Mouse (Mus musculus) mature B cell (primary cell): ENCODE data around the gene Cd300lf.

ENCODE experiments used
- in situ Hi-C: fragments of 300-500 bp; cut with MboI; formaldehyde crosslinking; loops from 2 replicates; pipeline ENCODE4 v1.14.3; 2019

The Cd300lf gene

GRCm38 (mm10) chr11:115106638-115107037 is 27.2 kb downstream of the Cd300lf start:
- in situ Hi-C loops: no loop called here

GRCm38 (mm10) chr11:115104769-115105563 is 28.8 kb downstream of the Cd300lf start:
- in situ Hi-C loops: no loop called here

DNA sequence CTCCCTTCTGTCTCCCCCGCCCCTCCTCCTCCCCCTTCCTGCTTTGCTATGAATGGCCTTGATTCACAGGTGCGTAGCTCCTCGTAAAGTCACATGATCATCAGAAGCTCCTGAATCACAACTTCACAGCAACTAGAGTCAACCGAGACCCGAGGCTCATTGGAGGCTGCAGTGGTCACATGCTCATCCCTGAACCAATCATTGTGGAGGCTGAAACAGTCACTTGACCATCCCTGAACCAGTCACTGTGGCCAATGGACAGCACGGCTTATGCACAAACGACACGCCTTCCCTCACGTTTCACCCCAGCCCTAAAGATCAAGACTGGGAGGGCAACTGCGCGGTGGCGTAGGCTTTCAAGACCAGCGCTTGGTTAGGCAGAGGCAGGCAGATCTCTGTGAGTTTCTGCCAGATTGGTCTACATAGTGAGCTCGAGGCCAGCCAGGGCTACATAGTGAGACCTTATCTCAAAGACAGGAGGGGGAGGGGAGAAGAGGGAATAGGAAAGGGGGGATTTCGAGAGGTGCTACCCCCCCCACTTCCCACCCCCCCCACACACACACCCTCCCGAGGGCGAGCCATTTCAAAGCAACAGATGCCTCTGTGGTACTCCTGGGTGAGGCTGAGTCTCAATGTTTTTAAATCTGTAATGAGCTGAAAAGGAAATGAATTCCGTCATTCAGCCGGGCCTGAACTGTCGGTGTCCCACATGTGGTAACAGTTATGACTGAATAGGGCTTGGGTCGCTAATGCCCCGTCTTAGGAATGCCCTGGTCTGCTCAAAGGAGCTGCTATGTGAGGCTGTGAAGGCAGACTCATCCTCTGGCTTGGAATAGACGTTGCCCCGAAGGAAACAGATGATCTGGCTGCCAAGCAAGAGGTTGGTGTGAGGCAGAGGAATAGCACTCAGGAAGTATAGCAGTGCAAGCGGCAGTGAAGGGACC is 30.1 kb downstream of the Cd300lf start:
- in situ Hi-C loops: no loop called here

- in situ Hi-C loops: no loop called here
Observed at GRCm38 (mm10) chr11:115102116-115102515, 31.7 kb downstream of the Cd300lf start.

DNA sequence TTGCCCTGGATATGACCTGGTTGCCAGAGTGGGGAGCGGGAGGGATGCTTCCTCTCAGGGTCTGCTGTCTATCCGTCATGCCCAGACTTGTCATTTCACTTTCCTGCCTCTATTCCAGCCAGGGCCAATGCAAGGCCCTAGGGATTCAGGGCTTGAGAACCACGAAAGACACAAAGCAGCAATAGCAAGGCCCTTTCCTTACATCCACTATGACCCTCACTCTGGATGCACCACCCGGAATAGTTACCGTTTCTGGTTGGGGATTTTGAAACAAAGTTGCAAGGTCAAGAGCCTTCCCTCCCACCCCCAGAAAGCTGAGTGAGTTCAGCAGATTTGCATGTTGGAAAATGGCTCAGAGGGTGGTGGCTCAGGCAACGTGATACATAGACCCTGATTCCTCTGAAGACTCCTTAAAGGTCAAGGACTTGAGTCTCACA is 32.2 kb downstream of the Cd300lf start:
- in situ Hi-C loops: no loop called here

GRCm38 (mm10) chr11:115100741-115101140 is 33.1 kb downstream of the Cd300lf start:
- in situ Hi-C loops: no loop called here

DNA sequence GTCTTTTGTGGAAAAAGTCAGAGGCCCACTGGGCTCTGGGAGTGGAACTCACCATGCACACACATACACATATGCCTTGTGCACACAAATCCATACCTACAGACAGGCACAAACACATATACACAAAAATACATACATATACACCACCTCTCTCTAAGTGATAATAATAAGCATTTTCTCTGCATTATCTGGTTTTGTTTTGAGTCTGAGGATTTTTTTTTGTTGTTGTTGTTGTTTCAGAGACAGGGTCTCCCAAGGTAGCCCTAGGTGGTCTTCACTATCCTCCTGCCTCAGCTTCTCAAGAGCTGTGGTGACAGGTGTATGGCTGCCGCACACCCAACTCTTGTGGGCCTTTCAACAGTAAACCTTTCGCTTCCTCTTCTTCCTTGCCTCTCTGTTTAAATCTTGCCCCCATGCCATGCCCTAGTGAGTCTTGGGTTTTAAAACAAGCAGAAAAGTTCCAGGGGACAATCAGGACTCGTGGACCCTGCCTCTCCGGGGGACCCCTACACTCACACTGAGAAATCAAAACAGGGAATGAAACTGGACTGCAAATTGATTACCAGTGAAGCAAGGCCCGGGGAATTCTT is 33.7 kb downstream of the Cd300lf start:
- in situ Hi-C loops: no loop called here

- in situ Hi-C loops: no loop called here
Observed at GRCm38 (mm10) chr11:115099241-115099840, 34.5 kb downstream of the Cd300lf start.

DNA sequence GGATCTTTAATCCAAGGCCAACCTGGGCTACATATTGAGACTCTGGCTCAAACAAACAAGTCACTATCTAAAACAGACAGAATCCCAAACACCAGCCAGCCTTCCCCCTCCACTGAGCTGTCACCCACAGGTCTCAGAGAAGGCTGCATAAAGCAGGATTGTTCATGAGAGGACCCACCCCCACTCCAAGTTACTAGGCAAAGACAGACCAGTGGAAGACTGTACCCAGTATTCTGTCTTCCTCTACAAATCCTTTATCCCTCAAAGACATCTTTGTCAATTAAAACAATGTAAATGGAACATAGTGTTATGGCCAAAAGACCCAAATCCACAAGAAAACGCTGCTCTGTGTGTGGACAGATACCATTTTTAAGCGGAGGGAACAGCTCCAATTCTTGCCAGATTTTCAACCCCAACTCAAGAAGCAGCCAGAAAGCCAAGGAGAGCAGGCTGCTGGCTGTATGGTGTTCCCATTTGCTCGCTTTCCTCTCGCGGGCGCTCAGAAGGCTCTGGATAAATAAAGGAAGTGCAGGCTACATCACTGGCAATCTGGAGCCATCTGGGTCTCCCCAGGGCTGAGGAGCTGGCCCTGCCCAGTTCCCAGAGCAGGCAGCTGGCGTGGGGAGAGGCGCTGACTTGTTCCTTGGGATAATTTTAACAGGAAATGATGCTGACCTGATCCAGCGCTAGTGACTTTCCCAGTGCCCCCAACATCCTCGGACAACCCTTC is 35.4 kb downstream of the Cd300lf start:
- in situ Hi-C loops: no loop called here

GRCm38 (mm10) chr11:115092140-115092539 is 41.7 kb downstream of the Cd300lf start:
- in situ Hi-C loops: no loop called here

DNA sequence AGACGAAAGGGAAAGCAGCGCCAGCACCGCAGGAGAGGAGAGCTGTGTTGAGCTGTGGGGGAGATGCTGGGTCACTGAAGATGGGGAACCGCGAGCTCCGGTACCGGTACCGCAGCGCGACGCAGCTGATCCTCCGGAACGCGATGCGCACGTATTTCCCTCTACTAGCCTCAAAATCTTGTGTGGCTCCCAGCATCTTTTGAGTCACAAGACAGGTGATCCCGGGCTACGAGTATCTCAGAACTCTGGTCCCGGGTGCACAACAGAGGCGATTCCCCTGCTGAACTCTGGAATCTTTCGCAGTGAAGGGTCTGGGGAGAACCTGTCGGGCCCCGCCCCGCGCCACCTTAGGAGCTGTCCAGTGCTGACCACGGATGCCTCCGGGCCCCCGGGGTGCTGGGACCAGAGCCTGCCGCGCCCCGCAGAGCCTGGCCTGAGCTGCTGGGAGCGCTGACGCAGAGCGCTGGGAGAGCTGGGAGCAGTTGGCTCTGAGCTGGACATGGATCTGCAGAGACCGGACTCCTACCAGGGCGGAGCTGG is 42.4 kb downstream of the Cd300lf start, which contains the start of gene Rab37:
Rab37 (plus strand) TSS at position 70 of the 540 bp plus-strand sequence.
- in situ Hi-C loops: no loop called here

GRCm38 (mm10) chr11:115089853-115090252 is 43.9 kb downstream of the Cd300lf start:
- in situ Hi-C loops: no loop called here

DNA sequence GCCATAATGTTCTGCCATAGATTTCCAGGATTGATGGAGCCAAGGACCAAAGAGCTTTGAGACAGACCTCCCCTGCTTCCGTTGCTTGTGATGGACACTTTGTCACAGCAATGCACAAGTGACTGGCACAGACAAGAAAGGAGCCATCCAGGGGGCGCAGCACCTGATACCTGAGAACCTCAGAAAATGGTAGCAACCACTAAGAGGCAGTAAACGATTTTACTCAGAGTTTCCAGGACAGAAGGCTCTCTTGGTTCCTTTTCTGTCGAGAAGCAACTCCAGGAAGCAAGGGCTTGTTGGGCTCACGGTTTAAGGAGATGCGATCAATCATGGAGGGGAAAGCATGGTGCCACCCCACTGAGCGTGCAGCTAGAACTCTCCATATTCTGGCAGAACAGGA is 47.6 kb downstream of the Cd300lf start:
- in situ Hi-C loops: no loop called here

DNA sequence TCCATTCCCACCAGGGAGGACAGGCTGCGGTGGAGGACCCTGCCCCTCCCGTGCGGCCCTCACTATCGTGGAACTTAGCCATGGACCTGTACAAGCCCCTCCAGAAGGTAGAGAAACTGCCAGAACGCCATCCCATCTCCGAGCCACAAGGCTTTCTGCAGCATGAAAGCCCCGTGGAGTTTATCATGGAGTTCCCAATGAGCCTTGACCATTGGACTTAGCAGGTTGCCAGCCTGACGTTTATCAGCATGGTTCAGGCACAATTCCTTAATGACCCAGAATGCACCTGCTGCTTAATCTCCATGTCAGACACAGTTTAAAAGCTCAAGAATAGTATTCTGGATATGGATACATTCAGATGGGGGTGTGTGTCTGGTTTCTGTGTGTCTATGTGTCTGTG is 48.7 kb downstream of the Cd300lf start:
- in situ Hi-C loops: no loop called here

DNA sequence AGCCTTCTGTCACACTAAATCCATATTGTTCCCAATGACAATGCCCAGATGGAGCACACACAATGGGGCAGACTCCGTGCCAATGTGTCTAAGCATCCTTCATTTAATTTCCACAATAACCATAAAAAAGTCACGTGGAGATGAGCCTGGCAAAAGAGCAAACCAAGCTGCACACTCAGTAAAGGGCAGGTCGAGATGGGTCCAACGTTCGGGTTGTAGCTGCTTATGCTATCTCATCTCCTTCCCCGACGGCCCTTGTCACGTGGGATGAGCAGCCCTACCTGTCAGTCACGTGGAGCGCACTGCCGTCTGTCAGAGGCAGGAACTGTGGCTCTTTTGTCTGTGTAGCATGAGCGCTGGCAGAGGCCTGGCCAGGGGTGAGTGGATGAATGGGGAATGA is 49.2 kb downstream of the Cd300lf start:
- in situ Hi-C loops: loop anchor here (5.0 kb wide), 1 partner anchor 73 kb away; no protein-coding TSS in a partner anchor

GRCm38 (mm10) chr11:115083376-115084139 is 50.2 kb downstream of the Cd300lf start:
- in situ Hi-C loops: loop anchor here (5.0 kb wide), 1 partner anchor 74 kb away; no protein-coding TSS in a partner anchor

DNA sequence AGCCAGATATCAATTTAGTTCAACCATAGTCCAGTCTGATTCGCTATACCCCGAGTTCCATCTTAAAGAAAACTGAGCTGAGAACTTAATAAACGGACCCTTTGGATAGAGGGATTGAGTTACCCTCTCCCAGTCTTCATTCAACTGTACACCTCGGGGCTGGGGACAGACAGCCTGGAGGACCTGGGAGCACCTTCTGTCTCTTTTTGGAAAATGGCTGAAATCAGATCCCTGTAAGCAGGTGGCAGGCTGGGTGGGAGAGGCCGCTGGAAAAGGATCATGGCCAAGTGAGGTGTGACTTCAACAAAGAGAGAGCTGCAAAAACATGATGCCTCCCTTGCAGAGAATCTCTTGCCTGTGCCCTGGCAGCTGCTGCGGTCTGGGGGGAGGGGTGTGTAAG is 51.6 kb downstream of the Cd300lf start:
- in situ Hi-C loops: loop anchor here (5.0 kb wide), 1 partner anchor 75 kb away; no protein-coding TSS in a partner anchor

GRCm38 (mm10) chr11:115081373-115081772 is 52.4 kb downstream of the Cd300lf start:
- in situ Hi-C loops: loop anchor here (5.0 kb wide), 1 partner anchor 76 kb away; no protein-coding TSS in a partner anchor

DNA sequence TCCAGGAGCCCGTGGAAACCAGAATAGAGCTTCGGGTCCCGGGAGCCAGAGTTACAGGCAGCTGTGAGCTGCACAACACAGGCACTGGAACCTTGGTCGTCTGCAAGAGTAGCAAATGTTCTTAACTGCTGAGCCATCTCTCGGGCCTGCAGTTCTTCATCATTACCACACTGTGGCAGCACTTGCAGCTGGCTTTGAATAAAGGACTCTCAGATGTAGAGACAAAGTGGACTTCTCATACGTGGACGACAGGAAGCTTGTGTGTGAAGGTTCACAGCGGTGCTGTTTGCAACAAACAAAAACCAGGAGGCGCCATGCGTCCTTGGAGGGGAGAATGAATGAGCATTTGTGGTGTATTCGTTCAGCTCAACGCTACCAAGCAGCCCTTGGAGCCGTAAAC is 52.9 kb downstream of the Cd300lf start:
- in situ Hi-C loops: loop anchor here (5.0 kb wide), 1 partner anchor 76 kb away; no protein-coding TSS in a partner anchor

DNA sequence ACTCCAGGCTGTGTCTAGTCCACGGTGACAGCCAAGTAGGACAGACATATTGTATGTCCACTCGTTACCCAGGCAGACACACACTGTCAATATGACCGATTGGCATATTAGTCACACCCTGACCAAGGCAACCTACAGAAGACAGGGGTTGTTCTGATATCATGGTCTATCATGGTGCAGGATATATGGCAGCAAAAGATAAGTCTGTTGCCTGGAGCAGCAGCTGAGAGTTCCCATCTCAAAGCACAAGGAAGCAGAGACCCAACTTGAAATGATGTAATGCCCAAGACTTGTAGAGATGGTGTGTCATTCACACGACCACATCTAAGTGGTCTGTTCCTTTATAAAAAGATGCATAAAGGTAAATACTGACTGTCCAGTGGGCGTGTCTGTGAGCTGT is 55.1 kb downstream of the Cd300lf start:
- in situ Hi-C loops: no loop called here
